Mouse (Mus musculus) CH12.LX (cell line): ENCODE results near the gene Nfe2l2.

Experiments used
- CHD1 ChIP-seq: IDR thresholded peaks from 2 replicates; pipeline ENCODE4 v1.6.1; 2012; ENCODE audit warnings: low read depth, low read length, improper control_type of control experiment, inconsistent platforms
- CTCF ChIP-seq, 2 experiments: IDR thresholded peaks in 1 of 2; conservative IDR thresholded peaks in 1 of 2; 2 replicates each; pipeline ENCODE4 v1.5.1; 2011 to 2012; ENCODE audit warnings: low read depth in 2 of 2, low read length in 2 of 2, improper control_type of control experiment in 1 of 2, inconsistent platforms in 1 of 2, mild to moderate bottlenecking in 1 of 2, moderate library complexity in 1 of 2
- E2F4 ChIP-seq: IDR thresholded peaks from 2 replicates; pipeline ENCODE4 v1.6.1; 2011; ENCODE audit warnings: low read depth, low read length, improper control_type of control experiment; ENCODE audit not compliant: insufficient replicate concordance
- ELF1 ChIP-seq: IDR thresholded peaks from 2 replicates; pipeline ENCODE4 v1.6.1; 2014; ENCODE audit warnings: low read depth, mild to moderate bottlenecking, inconsistent platforms, low read length, improper control_type of control experiment
- EP300 ChIP-seq: IDR thresholded peaks from 2 replicates; pipeline ENCODE4 v1.6.1; 2011; ENCODE audit warnings: low read length, improper control_type of control experiment
- HCFC1 ChIP-seq: IDR thresholded peaks from 2 replicates; pipeline ENCODE4 v1.6.1; 2012; ENCODE audit warnings: low read depth, mild to moderate bottlenecking, inconsistent platforms, low read length, improper control_type of control experiment
- JUN ChIP-seq: IDR thresholded peaks from 2 replicates; pipeline ENCODE4 v1.6.1; 2011; ENCODE audit warnings: low read depth, mild to moderate bottlenecking, low read length, improper control_type of control experiment, moderate library complexity; ENCODE audit not compliant: insufficient read depth
- KAT2A ChIP-seq: IDR thresholded peaks from 2 replicates; pipeline ENCODE4 v1.6.1; 2012; ENCODE audit warnings: low read length, improper control_type of control experiment, inconsistent platforms; ENCODE audit not compliant: insufficient replicate concordance
- MAX ChIP-seq: IDR thresholded peaks from 2 replicates; pipeline ENCODE4 v1.6.1; 2011; ENCODE audit warnings: low read length, improper control_type of control experiment
- MAZ ChIP-seq: IDR thresholded peaks from 2 replicates; pipeline ENCODE4 v1.6.1; 2012; ENCODE audit warnings: low read depth, mild to moderate bottlenecking, inconsistent platforms, low read length, improper control_type of control experiment, moderate library complexity
- MXI1 ChIP-seq: IDR thresholded peaks from 2 replicates; pipeline ENCODE4 v1.6.1; 2011; ENCODE audit warnings: mild to moderate bottlenecking, low read depth, low read length, improper control_type of control experiment
- POLR2A ChIP-seq: IDR thresholded peaks from 2 replicates; pipeline ENCODE4 v1.6.1; 2011; ENCODE audit warnings: low read depth, mild to moderate bottlenecking, improper control_type of control experiment, low read length
- TCF12 ChIP-seq: IDR thresholded peaks from 2 replicates; pipeline ENCODE4 v1.6.1; 2014; ENCODE audit warnings: low read depth, mild to moderate bottlenecking, inconsistent platforms, low read length, improper control_type of control experiment
- USF1 ChIP-seq: IDR thresholded peaks from 2 replicates; pipeline ENCODE4 v1.6.1; 2014; ENCODE audit warnings: low read depth, mild to moderate bottlenecking, inconsistent platforms, low read length, improper control_type of control experiment

DNA sequence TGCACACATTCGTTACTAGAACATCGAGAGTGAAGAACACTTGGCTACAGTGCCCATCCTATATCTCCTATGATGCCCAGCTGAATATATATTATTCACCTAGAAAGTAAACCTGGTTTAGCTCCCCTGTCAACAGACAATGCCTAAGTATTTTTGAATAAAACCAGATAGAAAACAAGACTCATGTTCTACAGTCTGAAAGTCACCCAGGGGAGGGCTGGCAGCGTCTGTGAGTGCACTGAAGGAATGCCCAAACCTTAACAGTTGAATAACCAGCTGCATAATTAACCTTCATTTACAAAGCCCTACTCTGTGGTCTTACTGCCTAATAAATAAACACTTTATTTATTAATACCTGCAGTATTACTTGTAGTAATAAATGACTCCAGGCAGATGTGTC, 19.9 kb downstream of the Nfe2l2 start:
- TF ChIP-seq HCFC1 (no peak), POLR2A (no peak), JUN (no peak), CTCF (conservative IDR thresholded peaks at IDR 0.05 in 1 of 2, IDR thresholded peaks at IDR 0.05 in 1 of 2; ENCODE audit: low read depth in 2 of 2, low read length in 2 of 2) (no peak), USF1 (no peak), KAT2A (no peak), ELF1 (no peak), MXI1 (no peak), EP300 (no peak), MAZ (no peak), MAX (no peak), E2F4 (no peak), TCF12 (no peak), CHD1 (no peak; the same call in 1 of the 2 replicates)
